Mouse (Mus musculus) E14TG2a.4 (cell line): ENCODE measurements at regions not wholly inside any gene's neighbourhood (a gene's known extent, or its start where the extent isn't known, plus 50 kb on each side); places are given as distances from the start of the nearest gene placed in this dataset.

Experiments used
- H3K27me3 ChIP-seq: 2 replicates; pipeline ENCODE4 v1.6.1; 2014; ENCODE audit warnings: low read length, control low read depth; ENCODE audit not compliant: insufficient read depth
- H3K36me3 ChIP-seq: 2 replicates; pipeline ENCODE4 v1.6.1; 2014; ENCODE audit warnings: low read length, control low read depth; ENCODE audit not compliant: insufficient read depth
- H3K4me1 ChIP-seq: replicated peaks from 2 replicates; pipeline ENCODE4 v1.6.1; 2014; ENCODE audit warnings: low read depth, low read length, control low read depth
- H3K4me3 ChIP-seq: replicated peaks from 2 replicates; pipeline ENCODE4 v1.5.1; 2014; ENCODE audit warnings: mild to moderate bottlenecking, low read length
- H3K9me3 ChIP-seq: 2 replicates; pipeline ENCODE4 v1.6.1; 2014; ENCODE audit warnings: low read length, control low read depth
- CTCF ChIP-seq: conservative IDR thresholded peaks from 2 replicates; pipeline ENCODE4 v1.5.1; 2014; ENCODE audit warnings: low read length
- NANOG ChIP-seq: IDR thresholded peaks from 2 replicates; pipeline ENCODE4 v1.6.1; 2014; ENCODE audit warnings: borderline replicate concordance, low read length, mixed read lengths
- POU5F1 ChIP-seq: IDR thresholded peaks from 2 replicates; pipeline ENCODE4 v1.6.1; 2014; ENCODE audit warnings: low read length, borderline replicate concordance

DNA sequence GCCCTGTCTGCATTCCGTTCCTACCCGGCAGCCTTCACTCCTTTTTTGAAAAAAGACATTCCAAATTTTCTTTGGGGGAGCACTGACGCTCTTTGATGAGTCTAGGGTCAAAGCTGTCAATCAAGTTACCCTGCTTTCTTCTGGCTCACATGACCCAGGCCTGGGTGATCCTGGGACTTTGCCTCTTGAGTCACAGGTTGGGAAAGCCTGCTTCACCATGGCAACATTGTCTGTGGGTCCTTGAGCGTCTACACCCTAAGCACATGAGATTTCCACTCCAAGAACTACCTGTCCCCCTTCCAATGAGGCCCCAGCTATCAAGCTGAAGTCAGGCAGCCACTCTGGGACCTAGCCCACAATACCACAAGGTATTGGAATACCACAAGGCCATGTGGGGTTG lies 73.5 kb downstream of the Lsm3 start:
- H3K27me3 ChIP-seq: peaks cover 10% of the 10 kb centered on the region
- no peaks in the 10 kb centered on the region for H3K36me3 ChIP-seq
- no peak for TF ChIP-seq NANOG
- no peak for TF ChIP-seq CTCF
- TF ChIP-seq POU5F1: no peak
- no peaks in the 10 kb centered on the region for H3K9me3 ChIP-seq
- no peak overlapping the region for H3K4me3 ChIP-seq
- H3K4me1 ChIP-seq: no peaks in the 10 kb centered on the region; the same call in 1 of the 2 replicates

DNA sequence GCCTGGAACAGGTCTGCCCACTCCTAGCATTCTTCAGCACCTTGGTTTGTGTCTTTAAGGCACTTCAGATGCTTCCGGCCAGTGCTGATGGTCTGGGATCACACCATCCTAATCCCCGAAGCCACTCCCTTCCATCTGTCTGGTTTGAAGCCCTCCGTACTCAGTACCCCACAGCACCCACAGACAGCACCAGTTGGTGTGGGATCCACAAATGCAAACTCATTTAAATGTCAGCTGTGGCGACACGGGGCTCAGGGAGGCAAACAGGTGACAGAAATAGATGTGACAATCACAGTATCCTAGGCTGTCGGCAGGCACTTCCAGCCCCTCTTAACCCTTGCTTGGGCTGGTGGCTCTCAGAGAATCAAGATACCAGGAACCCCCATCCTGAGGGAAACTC lies 74.7 kb downstream of the Lsm3 start:
- H3K4me3 ChIP-seq: no peak overlapping the region
- H3K27me3 ChIP-seq: peaks cover 10% of the 10 kb centered on the region
- no peaks in the 10 kb centered on the region for H3K9me3 ChIP-seq
- H3K36me3 ChIP-seq: no peaks in the 10 kb centered on the region
- no peak for TF ChIP-seq POU5F1
- no peak for TF ChIP-seq NANOG
- TF ChIP-seq CTCF: no peak
- no peaks in the 10 kb centered on the region; the same call in 1 of the 2 replicates for H3K4me1 ChIP-seq

DNA sequence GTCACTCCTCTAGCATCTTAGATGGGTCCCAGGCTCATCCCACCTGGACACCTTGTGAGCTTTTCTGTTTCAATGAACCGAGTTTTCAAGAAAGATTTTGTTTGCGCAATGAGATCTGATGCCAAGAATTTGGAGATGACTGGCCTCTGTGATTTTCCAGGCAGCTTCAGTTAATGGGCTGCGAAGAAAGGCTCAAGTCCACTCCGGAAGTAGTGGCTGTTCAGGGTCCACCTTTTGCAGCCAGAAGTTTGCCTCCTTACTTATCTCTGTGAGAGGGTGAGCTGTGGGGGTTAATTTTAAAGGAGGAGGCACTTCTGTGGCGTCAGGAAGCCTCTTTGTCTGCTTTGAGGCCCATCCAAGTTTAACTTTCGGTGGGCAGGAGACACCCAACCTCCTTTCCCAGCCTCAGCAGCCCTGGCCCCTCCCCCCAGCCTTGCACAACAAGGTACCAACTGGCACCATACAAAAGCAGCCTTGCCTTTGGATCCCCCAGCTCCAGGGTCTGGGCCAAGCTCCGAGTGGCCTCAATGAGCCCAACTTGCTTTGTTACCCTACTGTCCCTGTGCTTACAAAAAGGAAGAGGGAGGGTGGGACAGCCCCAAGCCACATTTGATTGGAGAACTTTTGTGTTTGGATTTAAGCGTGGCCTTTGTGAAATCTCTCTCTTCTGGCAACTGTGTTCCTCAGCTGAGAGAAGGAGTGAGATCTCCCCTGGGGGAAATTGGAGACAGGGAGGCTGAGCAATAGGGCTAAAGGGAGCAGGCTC lies 75.3 kb downstream of the Lsm3 start:
- no peaks in the 10 kb centered on the region; the same call in 1 of the 2 replicates for H3K4me1 ChIP-seq
- peaks cover 10% of the 10 kb centered on the region for H3K27me3 ChIP-seq
- no peak overlapping the region for H3K4me3 ChIP-seq
- H3K9me3 ChIP-seq: no peaks in the 10 kb centered on the region
- no peaks in the 10 kb centered on the region for H3K36me3 ChIP-seq
- no peak for TF ChIP-seq CTCF
- TF ChIP-seq POU5F1: no peak
- TF ChIP-seq NANOG: no peak

DNA sequence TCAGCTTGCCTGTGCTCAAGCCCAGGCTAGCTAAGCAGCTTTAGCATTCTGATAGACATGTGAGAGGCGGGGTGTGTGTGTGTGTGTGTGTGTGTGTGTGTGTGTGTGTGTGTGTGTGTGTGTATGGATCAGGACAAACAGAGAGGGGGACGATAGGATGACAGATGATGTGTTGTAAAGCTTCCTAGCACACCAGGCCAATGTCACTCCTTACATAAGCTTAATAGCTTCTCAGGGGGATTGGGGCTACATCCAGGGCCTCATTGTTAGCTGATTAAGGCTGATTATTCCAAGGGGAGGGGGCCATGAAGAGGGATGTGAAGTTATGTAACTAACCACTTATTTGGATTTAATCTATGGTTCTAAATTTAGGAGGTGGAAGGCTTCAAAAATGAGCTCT lies 76.9 kb downstream of the Lsm3 start:
- TF ChIP-seq CTCF: no peak
- no peak for TF ChIP-seq NANOG
- no peak for TF ChIP-seq POU5F1
- Histone ChIP-seq H3K4me3 (no peak overlapping the region), H3K4me1 (no peaks in the 10 kb centered on the region; the same call in 1 of the 2 replicates), H3K9me3 (no peaks in the 10 kb centered on the region), H3K27me3 (peaks cover 9% of the 10 kb centered on the region), H3K36me3 (no peaks in the 10 kb centered on the region)

DNA sequence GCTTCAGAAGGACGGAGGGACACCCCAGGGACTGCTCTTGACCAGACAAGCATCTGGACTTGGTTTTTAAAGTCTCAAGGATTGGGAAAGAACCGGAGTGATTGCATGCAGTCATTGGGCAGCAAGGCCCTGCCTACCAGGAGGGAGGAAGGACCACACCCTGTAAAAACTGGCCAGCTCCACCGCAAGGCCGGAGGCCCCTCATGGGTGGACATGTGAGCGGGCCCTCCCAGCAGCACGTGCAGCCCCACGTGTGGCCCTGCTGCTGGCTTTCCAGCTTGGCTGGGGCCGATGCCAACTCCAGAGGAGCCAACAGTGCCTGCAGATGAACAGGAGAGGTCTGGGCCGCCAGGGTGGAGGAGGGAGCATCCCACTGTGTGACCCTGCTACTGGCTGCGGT lies 83.2 kb downstream of the Lsm3 start:
- Histone ChIP-seq H3K4me1 (no peaks in the 10 kb centered on the region), H3K9me3 (no peaks in the 10 kb centered on the region), H3K36me3 (no peaks in the 10 kb centered on the region), H3K27me3 (no peaks in the 10 kb centered on the region), H3K4me3 (no peak overlapping the region)
- TF ChIP-seq CTCF (no peak), NANOG (no peak), POU5F1 (no peak)

DNA sequence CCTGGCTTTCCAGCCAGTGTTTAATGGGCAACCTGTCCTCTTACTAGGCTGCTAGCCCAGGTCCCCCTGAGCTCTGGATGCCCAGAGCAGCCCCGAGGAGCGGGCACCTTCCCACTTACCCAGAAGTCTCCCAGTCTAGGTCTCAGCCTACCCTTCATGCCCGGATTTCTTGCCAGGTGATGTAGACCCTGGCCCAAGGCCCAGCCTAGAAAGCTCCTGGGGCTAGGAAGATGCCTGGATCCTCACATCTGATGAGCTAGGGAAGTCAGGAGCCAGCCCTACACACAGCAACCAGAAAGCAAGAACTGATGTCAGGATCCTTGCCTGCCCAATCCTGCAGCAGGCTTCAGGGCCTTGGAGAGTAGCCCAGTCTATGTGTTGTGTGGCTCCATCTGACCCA lies 83.7 kb upstream of the Slc6a6 start:
- Histone ChIP-seq H3K9me3 (no peaks in the 10 kb centered on the region), H3K36me3 (no peaks in the 10 kb centered on the region), H3K27me3 (no peaks in the 10 kb centered on the region), H3K4me3 (no peak overlapping the region), H3K4me1 (no peaks in the 10 kb centered on the region)
- TF ChIP-seq POU5F1 (no peak), CTCF (no peak), NANOG (no peak)

DNA sequence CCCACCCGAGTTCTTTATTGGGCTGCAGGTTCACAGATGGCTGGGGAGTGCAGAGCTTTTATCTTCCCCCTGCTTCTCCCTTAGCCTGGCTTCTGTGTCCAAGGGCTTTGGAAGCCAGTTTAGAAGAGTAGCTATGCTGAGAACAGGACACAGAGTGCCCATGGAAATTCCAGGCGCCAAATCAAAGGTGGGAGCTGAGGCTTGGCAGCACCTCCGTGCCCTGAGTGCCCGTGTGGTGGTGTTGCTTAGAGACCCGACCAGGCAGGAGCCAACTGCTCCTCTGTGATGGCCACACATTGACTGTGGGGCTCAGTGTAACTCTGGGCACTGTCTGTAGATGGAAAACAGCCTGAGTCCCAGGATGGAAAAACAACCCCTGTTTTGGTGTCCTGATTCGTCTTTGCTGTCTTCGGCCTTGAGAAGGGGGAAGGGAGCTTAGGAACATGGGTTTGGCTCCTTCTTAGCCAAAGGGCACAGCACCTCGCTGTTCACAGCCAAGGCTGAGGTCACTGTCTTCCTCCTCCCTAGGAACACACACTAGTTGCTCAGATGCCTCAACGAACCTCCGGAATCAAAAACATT lies 77.1 kb upstream of the Slc6a6 start:
- H3K4me1 ChIP-seq: no peaks in the 10 kb centered on the region
- peaks cover 10% of the 10 kb centered on the region; the same call in 1 of the 2 replicates for H3K27me3 ChIP-seq
- H3K9me3 ChIP-seq: no peaks in the 10 kb centered on the region
- no peak overlapping the region for H3K4me3 ChIP-seq
- TF ChIP-seq POU5F1: no peak
- no peak for TF ChIP-seq NANOG
- H3K36me3 ChIP-seq: no peaks in the 10 kb centered on the region

DNA sequence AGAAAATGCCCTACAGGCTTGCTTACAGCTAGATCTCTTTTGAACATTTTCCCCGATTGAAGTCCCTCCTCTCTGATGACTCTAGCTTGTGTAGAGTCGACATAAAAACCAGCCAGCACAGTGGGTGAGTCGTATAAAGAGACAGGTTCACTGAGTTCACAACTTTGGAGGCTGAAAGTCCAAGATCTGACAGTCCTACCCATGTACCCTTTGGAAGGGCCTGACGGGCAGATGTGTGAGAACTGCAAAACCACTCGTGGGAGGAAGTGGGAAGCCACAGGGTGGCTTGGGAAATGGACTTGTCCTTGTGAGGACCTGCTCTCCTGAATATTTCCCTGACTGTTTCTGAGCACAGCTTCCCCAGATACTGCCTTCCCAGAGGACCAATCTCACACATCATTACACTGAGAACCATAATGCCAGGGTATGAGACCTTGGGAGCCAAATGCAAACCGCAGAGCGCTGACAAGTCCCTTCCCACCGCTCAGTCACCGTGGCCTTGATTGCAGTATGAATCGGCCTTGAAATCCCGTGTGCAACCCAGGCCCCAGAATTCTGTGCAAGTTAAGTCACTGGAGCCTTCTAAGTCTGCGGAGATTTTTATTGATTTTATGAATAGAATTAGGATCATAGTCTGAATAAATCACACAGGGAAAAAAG lies 76.1 kb upstream of the Slc6a6 start:
- H3K4me1 ChIP-seq: no peaks in the 10 kb centered on the region
- H3K9me3 ChIP-seq: peaks cover under 1% of the 10 kb centered on the region; the same call in 1 of the 2 replicates
- TF ChIP-seq NANOG (no peak), CTCF (no peak), POU5F1 (no peak)
- no peaks in the 10 kb centered on the region for H3K36me3 ChIP-seq
- no peak overlapping the region for H3K4me3 ChIP-seq
- H3K27me3 ChIP-seq: peaks cover 10% of the 10 kb centered on the region; the same call in 1 of the 2 replicates

DNA sequence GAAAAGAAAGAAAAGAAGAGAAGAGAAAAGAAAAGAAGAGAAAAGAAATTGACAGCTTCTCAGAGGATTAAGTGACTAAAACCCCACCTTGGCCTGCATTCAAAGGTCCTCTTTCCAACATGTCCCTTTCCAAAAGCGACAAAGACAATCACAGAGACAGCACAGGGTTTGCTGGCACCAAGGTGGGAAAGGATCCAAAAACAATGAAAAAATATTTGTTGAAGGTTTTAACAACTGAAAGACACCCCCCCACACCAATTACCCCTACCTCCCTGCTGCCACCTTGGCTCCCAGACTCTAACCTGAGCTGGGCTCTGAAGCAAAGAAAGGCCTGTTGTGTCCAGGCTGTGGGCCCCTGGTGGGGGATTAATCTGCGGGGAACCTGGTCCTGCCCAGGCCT lies 74.2 kb upstream of the Slc6a6 start:
- Histone ChIP-seq H3K4me1 (no peaks in the 10 kb centered on the region), H3K9me3 (peaks cover 6% of the 10 kb centered on the region; the same call in 1 of the 2 replicates), H3K4me3 (no peak overlapping the region), H3K36me3 (no peaks in the 10 kb centered on the region), H3K27me3 (peaks cover 10% of the 10 kb centered on the region; the same call in 1 of the 2 replicates)
- TF ChIP-seq CTCF: no peak
- TF ChIP-seq NANOG: no peak
- no peak for TF ChIP-seq POU5F1
